Mouse (Mus musculus): ENCODE results near the gene Dlg3.

- no peak for TF ChIP-seq CTCF (IDR thresholded peaks at IDR 0.05; ENCODE audit: control insufficient read depth, insufficient read depth, insufficient replicate concordance, low read depth, low read length)
- no peak for TF ChIP-seq POLR2A (IDR thresholded peaks at IDR 0.05; ENCODE audit: control insufficient read depth, low read depth, low read length)
Measured at GRCm38 (mm10) chrX:100765855-100766254, 1.7 kb upstream of the Dlg3 start.

Data from testis, adult 2 months (tissue).